Mouse (Mus musculus): ENCODE measurements around the gene Gm29609. TPM values are rescaled to one million over a fixed set of nuclear protein-coding genes. Genes with fewer than 3 reads are reported as not detected.
A peak's percentile ranks its signal among the peaks of the same experiment; 100 is the strongest.

Gene Gm29609
- total and polyA plus RNA-seq, 3 experiments: 0.55 to 2.4 (median 0.81) TPM

DNA sequence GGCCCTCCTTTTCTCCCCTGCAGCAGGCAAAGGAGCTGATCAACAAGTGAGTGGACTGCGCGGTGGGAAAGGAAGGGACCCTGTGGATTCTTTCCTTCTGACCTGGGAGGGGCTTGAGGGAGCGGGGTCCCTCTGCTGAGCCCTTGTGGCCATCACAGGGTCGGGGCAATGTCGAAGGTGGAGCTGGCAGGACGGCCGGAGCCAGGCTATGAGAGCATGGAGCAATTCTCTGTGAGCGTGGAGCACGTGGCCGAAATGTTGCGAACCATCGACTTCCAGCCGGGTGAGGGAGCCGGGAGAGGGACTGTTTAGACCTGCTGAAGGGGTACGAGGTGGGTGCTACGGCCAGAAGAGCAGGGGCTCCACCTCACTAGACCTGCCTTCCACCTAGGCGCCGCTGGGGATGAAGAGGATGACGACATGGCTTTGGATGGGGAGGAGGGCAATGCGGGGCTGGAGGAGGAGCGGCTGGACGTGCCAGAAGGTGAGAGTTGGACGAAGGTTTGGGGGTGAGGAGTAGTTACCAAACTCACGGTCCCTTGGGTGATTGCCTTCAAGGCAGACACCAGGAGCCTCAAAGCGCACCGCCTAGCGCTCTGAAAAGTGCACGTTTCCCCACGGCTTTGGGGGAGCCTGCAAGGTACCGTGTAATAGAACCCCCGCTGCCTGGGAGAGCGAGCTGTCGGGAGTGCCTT lies 42.8 kb downstream of the Gm29609 start:
- no peaks in the 10 kb centered on the region for H3K36me3 ChIP-seq (ENCODE audit: control insufficient read depth, insufficient read depth, low read length)
- intact Hi-C loops (cut with DNase I): no loop called here
- no peak overlapping the region for H3K9ac ChIP-seq (ENCODE audit: low read depth, low read length)
- TF ChIP-seq EP300 (IDR thresholded peaks at IDR 0.05; ENCODE audit: insufficient read depth, low read depth, low read length): no peak
- TF ChIP-seq POLR2A (IDR thresholded peaks at IDR 0.05; ENCODE audit: insufficient read depth, low read depth, low read length): no peak
- TF ChIP-seq CTCF (IDR thresholded peaks at IDR 0.05): no peak
- DNase-seq: no peak
- peaks cover 10% of the 10 kb centered on the region for H3K27me3 ChIP-seq (ENCODE audit: control insufficient read depth, insufficient read depth, low read length)
- H3K79me2 ChIP-seq (replicated peaks; ENCODE audit: control insufficient read depth, insufficient read depth, low read length): no peaks in the 10 kb centered on the region
- H3K27ac ChIP-seq: no peak overlapping the region
- WGBS: 16% methylated on average over 33 of the region's 33 CpGs
- no peak overlapping the region for H3K4me3 ChIP-seq
- H3K4me1 ChIP-seq (ENCODE audit: control insufficient read depth, insufficient read depth, low read length): peaks cover 4% of the 10 kb centered on the region; the same call in 1 of the 2 replicates

DNA sequence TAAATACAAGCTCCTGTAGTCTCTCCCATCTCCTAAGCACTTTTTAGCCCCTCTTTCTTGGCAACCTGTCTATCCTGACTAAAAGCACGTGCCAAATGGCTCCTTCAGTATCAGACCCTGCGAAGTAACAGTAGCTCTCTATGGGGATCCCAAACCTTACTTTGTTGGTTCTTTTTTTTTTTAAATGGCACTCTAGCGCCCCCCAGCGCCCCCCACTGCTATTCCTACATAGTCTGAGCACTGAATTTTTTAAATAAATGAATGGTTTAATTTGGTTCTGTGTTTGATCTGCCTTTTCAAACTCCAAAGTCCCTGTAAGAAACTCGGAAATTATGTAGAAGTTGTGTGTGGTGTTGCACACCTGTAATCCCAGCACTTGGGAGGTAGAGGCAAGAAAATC lies 53.7 kb downstream of the Gm29609 start:
- no peaks in the 10 kb centered on the region; the same call in 1 of the 2 replicates for H3K36me3 ChIP-seq (ENCODE audit: control insufficient read depth, insufficient read depth, low read length)
- no peak overlapping the region for H3K9ac ChIP-seq (ENCODE audit: low read depth, low read length)
- intact Hi-C loops (cut with DNase I): no loop called here
- 0 out of 2 replicates have a peak, but pooled peaks cover 2% of the 10 kb centered on the region for H3K79me2 ChIP-seq (replicated peaks; ENCODE audit: control insufficient read depth, insufficient read depth, low read length)
- no peaks in the 10 kb centered on the region for H3K27me3 ChIP-seq (ENCODE audit: control insufficient read depth, insufficient read depth, low read length)
- TF ChIP-seq CTCF (IDR thresholded peaks at IDR 0.05): peak; percentile 25; the same call in 1 of the 2 replicates
- TF ChIP-seq EP300 (IDR thresholded peaks at IDR 0.05; ENCODE audit: insufficient read depth, low read depth, low read length): no peak
- no peak for DNase-seq
- no peak overlapping the region for H3K4me3 ChIP-seq
- WGBS: 40% methylated on average over 5 of the region's 5 CpGs
- no peaks in the 10 kb centered on the region for H3K4me1 ChIP-seq (ENCODE audit: control insufficient read depth, insufficient read depth, low read length)
- H3K27ac ChIP-seq: no peak overlapping the region

DNA sequence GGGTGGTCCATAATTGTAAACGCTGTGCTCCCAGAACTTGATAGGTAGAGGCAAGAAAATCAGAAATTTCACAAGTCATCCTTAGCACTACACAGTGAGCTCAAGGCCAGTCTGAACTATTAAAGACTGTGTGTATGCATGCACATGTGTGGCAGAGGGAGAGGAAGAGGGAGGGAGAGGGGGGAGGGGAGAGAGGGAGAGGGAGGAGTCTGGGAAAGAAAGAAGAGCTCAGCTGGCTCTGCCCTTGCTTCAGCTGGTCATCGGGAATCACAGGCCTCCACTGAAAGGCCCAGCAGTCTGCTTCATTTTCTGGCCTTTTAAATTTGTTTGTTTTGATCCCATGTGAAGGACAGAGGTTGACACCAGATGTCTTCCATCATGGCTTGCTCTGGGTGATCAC lies 56.2 kb downstream of the Gm29609 start:
- DNase-seq: no peak
- no peaks in the 10 kb centered on the region for H3K4me1 ChIP-seq (ENCODE audit: control insufficient read depth, insufficient read depth, low read length)
- WGBS: 41% methylated on average over 2 of the region's 2 CpGs
- H3K4me3 ChIP-seq: no peak overlapping the region
- TF ChIP-seq POLR2A (IDR thresholded peaks at IDR 0.05; ENCODE audit: insufficient read depth, low read depth, low read length) (no peak), EP300 (IDR thresholded peaks at IDR 0.05; ENCODE audit: insufficient read depth, low read depth, low read length) (no peak), CTCF (IDR thresholded peaks at IDR 0.05) (no peak)
- no peaks in the 10 kb centered on the region; the same call in 1 of the 2 replicates for H3K36me3 ChIP-seq (ENCODE audit: control insufficient read depth, insufficient read depth, low read length)
- H3K27ac ChIP-seq: no peak overlapping the region
- H3K79me2 ChIP-seq (replicated peaks; ENCODE audit: control insufficient read depth, insufficient read depth, low read length): 0 out of 2 replicates have a peak, but pooled peaks cover 2% of the 10 kb centered on the region
- no peak overlapping the region for H3K9ac ChIP-seq (ENCODE audit: low read depth, low read length)
- intact Hi-C loops (cut with DNase I): no loop called here
- no peaks in the 10 kb centered on the region for H3K27me3 ChIP-seq (ENCODE audit: control insufficient read depth, insufficient read depth, low read length)

DNA sequence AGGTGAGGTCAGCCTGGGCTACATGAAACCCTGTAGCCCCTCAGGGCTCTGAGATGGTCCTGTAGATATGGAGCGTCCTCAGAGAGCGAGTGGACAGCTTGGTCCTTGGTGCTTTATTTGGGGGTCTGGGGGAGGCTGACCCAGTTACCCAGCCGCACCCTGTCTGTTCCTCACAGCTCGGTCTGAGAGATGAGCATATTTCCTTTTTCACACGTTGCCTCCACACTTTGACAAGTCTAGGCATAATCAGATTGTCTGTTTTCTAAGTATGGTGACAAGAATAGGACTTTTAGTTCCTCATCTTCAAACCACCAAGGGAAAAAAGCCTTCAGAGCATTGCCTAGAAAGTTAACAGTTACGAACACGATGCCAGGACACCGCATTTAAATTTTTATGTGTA lies 58.6 kb downstream of the Gm29609 start:
- Histone ChIP-seq H3K27ac (no peak overlapping the region), H3K36me3 (ENCODE audit: control insufficient read depth, insufficient read depth, low read length) (no peaks in the 10 kb centered on the region; the same call in 1 of the 2 replicates), H3K27me3 (ENCODE audit: control insufficient read depth, insufficient read depth, low read length) (no peaks in the 10 kb centered on the region), H3K4me1 (ENCODE audit: control insufficient read depth, insufficient read depth, low read length) (no peaks in the 10 kb centered on the region), H3K4me3 (no peak overlapping the region), H3K79me2 (replicated peaks; ENCODE audit: control insufficient read depth, insufficient read depth, low read length) (0 out of 2 replicates have a peak, but pooled peaks cover 2% of the 10 kb centered on the region), H3K9ac (ENCODE audit: low read depth, low read length) (no peak overlapping the region)
- DNase-seq: no peak
- intact Hi-C loops (cut with DNase I): no loop called here
- no peak for TF ChIP-seq EP300 (IDR thresholded peaks at IDR 0.05; ENCODE audit: insufficient read depth, low read depth, low read length)
- no peak for TF ChIP-seq POLR2A (IDR thresholded peaks at IDR 0.05; ENCODE audit: insufficient read depth, low read depth, low read length)
- no peak for TF ChIP-seq CTCF (IDR thresholded peaks at IDR 0.05)
- WGBS: 63% methylated on average over 8 of the region's 8 CpGs

DNA sequence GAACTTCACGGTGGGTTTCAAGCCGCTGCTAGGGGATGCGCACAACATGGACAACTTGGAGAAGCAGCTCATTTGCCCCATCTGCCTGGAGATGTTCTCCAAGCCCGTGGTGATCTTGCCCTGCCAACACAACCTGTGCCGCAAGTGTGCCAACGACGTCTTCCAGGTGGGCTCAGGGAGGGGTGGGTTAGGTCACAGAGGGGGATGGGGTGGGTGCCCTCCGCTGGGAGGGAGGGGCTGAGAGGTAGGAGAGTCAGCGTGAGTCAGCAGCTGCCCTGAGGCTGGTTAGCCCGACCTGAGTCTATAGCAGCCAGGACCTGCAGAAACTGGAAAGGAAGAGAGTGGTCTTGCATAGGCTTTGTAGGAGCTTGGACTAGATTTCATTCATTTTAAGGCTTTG lies 62.8 kb downstream of the Gm29609 start:
- intact Hi-C loops (cut with DNase I): no loop called here
- H3K4me1 ChIP-seq (ENCODE audit: control insufficient read depth, insufficient read depth, low read length): no peaks in the 10 kb centered on the region
- 14% methylated on average over 10 of the region's 10 CpGs for WGBS
- TF ChIP-seq CTCF (IDR thresholded peaks at IDR 0.05) (no peak), POLR2A (IDR thresholded peaks at IDR 0.05; ENCODE audit: insufficient read depth, low read depth, low read length) (no peak), EP300 (IDR thresholded peaks at IDR 0.05; ENCODE audit: insufficient read depth, low read depth, low read length) (no peak)
- peak overlapping the region; percentile 83 for H3K9ac ChIP-seq (ENCODE audit: low read depth, low read length)
- DNase-seq: peak in 1 of 2 experiments; percentile 37
- no peaks in the 10 kb centered on the region for H3K79me2 ChIP-seq (replicated peaks; ENCODE audit: control insufficient read depth, insufficient read depth, low read length)
- H3K27me3 ChIP-seq (ENCODE audit: control insufficient read depth, insufficient read depth, low read length): no peaks in the 10 kb centered on the region
- H3K36me3 ChIP-seq (ENCODE audit: control insufficient read depth, insufficient read depth, low read length): no peaks in the 10 kb centered on the region; the same call in 1 of the 2 replicates
- peak overlapping the region; percentile 95 for H3K27ac ChIP-seq
- H3K4me3 ChIP-seq: peak overlapping the region; percentile 51

DNA sequence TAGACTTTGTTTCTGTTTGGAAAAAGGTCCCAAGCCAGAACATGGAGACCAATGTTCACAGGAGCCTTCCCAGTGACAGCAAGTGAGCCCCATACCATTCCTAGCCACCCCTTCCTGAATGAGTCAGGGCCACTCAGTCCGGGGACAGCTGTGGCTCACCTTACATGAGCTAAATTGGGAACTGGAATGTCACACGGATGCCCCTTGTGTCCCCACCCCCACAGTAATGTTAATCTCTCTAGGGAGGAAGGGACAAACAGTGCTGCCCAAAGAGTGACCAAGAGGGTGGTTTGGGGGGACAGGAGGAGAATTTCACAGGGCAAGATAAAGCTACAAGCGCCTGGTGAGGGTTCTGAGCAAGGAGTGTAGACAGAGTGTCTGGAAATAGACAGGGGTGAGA lies 63.4 kb downstream of the Gm29609 start, which contains the start of gene Trim54:
Gene Trim54 (plus strand): TSS at position 359 of the 400 bp plus-strand sequence.
- peak; percentile 38 to 59 for DNase-seq
- Histone ChIP-seq H3K4me1 (ENCODE audit: control insufficient read depth, insufficient read depth, low read length) (no peaks in the 10 kb centered on the region), H3K9ac (ENCODE audit: low read depth, low read length) (peak within 1 kb of the TSS; percentile 83), H3K4me3 (peak within 1 kb of the TSS; percentile 51), H3K27me3 (ENCODE audit: control insufficient read depth, insufficient read depth, low read length) (no peaks in the 10 kb centered on the region), H3K27ac (peak within 1 kb of the TSS; percentile 95), H3K36me3 (ENCODE audit: control insufficient read depth, insufficient read depth, low read length) (no peaks in the 10 kb centered on the region; the same call in 1 of the 2 replicates), H3K79me2 (replicated peaks; ENCODE audit: control insufficient read depth, insufficient read depth, low read length) (no peaks in the 10 kb centered on the region)
- 13% methylated on average over 3 of the region's 3 CpGs for WGBS
- intact Hi-C loops (cut with DNase I): no loop called here
- TF ChIP-seq EP300 (IDR thresholded peaks at IDR 0.05; ENCODE audit: insufficient read depth, low read depth, low read length): peak; percentile 88
- no peak for TF ChIP-seq CTCF (IDR thresholded peaks at IDR 0.05)
- TF ChIP-seq POLR2A (IDR thresholded peaks at IDR 0.05; ENCODE audit: insufficient read depth, low read depth, low read length): peak; percentile 51

Data from heart, adult 2 months (tissue).